Mouse (Mus musculus) midbrain, embryonic 12.5 days (tissue): ENCODE data around the gene Fbxo2. TPM values are rescaled to one million over a fixed set of nuclear protein-coding genes. Genes with fewer than 3 reads are reported as not detected.

ENCODE experiments used
- microRNA-seq: library from miRNA; unstranded; fragments of <30 nt; microRNA quantifications from one replicate; pipeline ENCODE4, GENCODE M21; 2017
- polyA plus RNA-seq: library from polyadenylated mRNA; unstranded; fragments of >200 nt; fragmentation: Nextera tagmentation; extraction: Ambion mirVana; gene quantifications from 2 replicates; pipeline ENCODE4 v1.2.1, GENCODE M21; 2016

The Fbxo2 gene
- polyA plus RNA-seq, 1 experiment from 2014 or later, result 2.1 TPM

Small RNA genes within 50 kb of the gene (microRNA-seq; reads per million reads assigned to microRNA genes)
- gene Mir7022, result not detected

Other genes starting within 250 kb of the Fbxo2 start
- gene Plod1, start 223.9 kb upstream of the Fbxo2 start, polyA plus RNA-seq, result 25.1 and 27.2 TPM in 2 replicates
- gene 2510039O18Rik, start 219.7 kb upstream of the Fbxo2 start, polyA plus RNA-seq, result 21.2 and 26.1 TPM in 2 replicates
- not detected in 2 replicates for gene Nppb, start 174.8 kb upstream of the Fbxo2 start, polyA plus RNA-seq
- 1.0 and 2.8 TPM in 2 replicates for gene Nppa, start 159.9 kb upstream of the Fbxo2 start, polyA plus RNA-seq
- gene Clcn6, start 121.8 kb upstream of the Fbxo2 start, polyA plus RNA-seq, result 26.9 and 29.7 TPM in 2 replicates
- gene Mthfr, start 121.5 kb upstream of the Fbxo2 start, polyA plus RNA-seq, result 44.5 and 44.8 TPM in 2 replicates
- 11.2 and 11.9 TPM in 2 replicates for gene Agtrap, start 72.6 kb upstream of the Fbxo2 start, polyA plus RNA-seq
- gene Mad2l2, start 30.2 kb upstream of the Fbxo2 start, polyA plus RNA-seq, result 94.7 and 95.2 TPM in 2 replicates
- gene Draxin, start 29.9 kb upstream of the Fbxo2 start, polyA plus RNA-seq, result 16.7 and 16.8 TPM in 2 replicates
- 14.6 and 17.1 TPM in 2 replicates for gene Fbxo6, start 8.5 kb upstream of the Fbxo2 start, polyA plus RNA-seq
- 77.4 and 79.8 TPM in 2 replicates for gene Fbxo44, start 139 bp upstream of the Fbxo2 start, polyA plus RNA-seq
- 7.8 and 9.4 TPM in 2 replicates for gene Disp3, start 127.3 kb downstream of the Fbxo2 start, polyA plus RNA-seq